Mouse (Mus musculus) neural tube, embryonic 12.5 days (tissue): ENCODE measurements around the gene Suv39h1. TPM values are rescaled to one million over a fixed set of nuclear protein-coding genes. Genes with fewer than 3 reads are reported as not detected.
A peak's percentile ranks its signal among the peaks of the same experiment; 100 is the strongest.
"Not testable (repeated sequence)": the region's sequence is repeated elsewhere in the genome, so short reads cannot be mapped to it uniquely, and the experiment has no call there.

ENCODE experiments used
- ATAC-seq: fragments of 200-750 bp; cut with Nextera tagmentation; 2 replicates; pipeline ENCODE4 v1.8.0; 2017; ENCODE audit warnings: low read depth, mild to moderate bottlenecking, moderate TSS enrichment, moderate library complexity; ENCODE audit not compliant: low FRiP score
- H3K27ac ChIP-seq: fragments of 300-500 bp; sonication (generic); 2 replicates; pipeline ENCODE4 v1.5.1; 2016
- H3K27me3 ChIP-seq: fragments of 300-500 bp; sonication (generic); replicated peaks from 2 replicates; pipeline ENCODE4 v1.6.1; 2016; ENCODE audit warnings: mild to moderate bottlenecking
- H3K36me3 ChIP-seq: fragments of 300-500 bp; sonication (generic); 2 replicates; pipeline ENCODE4 v1.6.1; 2016; ENCODE audit warnings: mild to moderate bottlenecking
- H3K4me1 ChIP-seq: fragments of 300-500 bp; sonication (generic); 2 replicates; pipeline ENCODE4 v1.6.1; 2016
- H3K4me2 ChIP-seq: fragments of 300-500 bp; sonication (generic); replicated peaks from 2 replicates; pipeline ENCODE4 v1.6.1; 2016; ENCODE audit warnings: mild to moderate bottlenecking
- H3K4me3 ChIP-seq: fragments of 300-500 bp; sonication (generic); 2 replicates; pipeline ENCODE4 v1.5.1; 2016
- H3K9ac ChIP-seq: fragments of 300-500 bp; sonication (generic); 2 replicates; pipeline ENCODE4 v1.6.1; 2016; ENCODE audit warnings: mild to moderate bottlenecking
- H3K9me3 ChIP-seq: fragments of 300-500 bp; sonication (generic); 2 replicates; pipeline ENCODE4 v1.6.1; 2016; ENCODE audit warnings: mild to moderate bottlenecking
- WGBS: fragments of 180-500 bp; shearing (Covaris S2); methylation state at CpG from one replicate; pipeline ENCODE4 v1.1.7; 2016; 5-methylcytosine and 5-hydroxymethylcytosine counted together
- polyA plus RNA-seq: library from polyadenylated mRNA; unstranded; fragments of >200 nt; fragmentation: Nextera tagmentation; extraction: Ambion mirVana; gene quantifications from 2 replicates; pipeline ENCODE4 v1.2.1, GENCODE M21; 2016

Suv39h1 gene
- polyA plus RNA-seq, 1 experiment from 2014 or later = 63.2 TPM

GRCm38 (mm10) chrX:8090346-8090953 is 15.9 kb upstream of the Suv39h1 start, which contains the start of gene Was:
Was (minus strand) TSS chrX:8090498.
- Histone ChIP-seq H3K4me2 (no peak within 1 kb of the TSS), H3K27ac (no peak within 1 kb of the TSS), H3K4me3 (no peak within 1 kb of the TSS), H3K4me1 (no peaks in the 10 kb centered on the region), H3K9ac (no peak within 1 kb of the TSS), H3K27me3 (no peaks in the 10 kb centered on the region), H3K9me3 (no peaks in the 10 kb centered on the region), H3K36me3 (no peaks in the 10 kb centered on the region)
- ATAC-seq = no peak
- WGBS = 91% methylated on average over 14 of the region's 14 CpGs

GRCm38 (mm10) chrX:8089746-8090145 is 15.2 kb upstream of the Suv39h1 start:
- Histone ChIP-seq H3K36me3 (no peaks in the 10 kb centered on the region), H3K4me3 (no peak overlapping the region), H3K27ac (no peak overlapping the region), H3K4me2 (no peak overlapping the region), H3K9ac (no peak overlapping the region), H3K4me1 (no peaks in the 10 kb centered on the region), H3K27me3 (no peaks in the 10 kb centered on the region), H3K9me3 (no peaks in the 10 kb centered on the region)
- ATAC-seq = no peak
- WGBS = 93% methylated on average over 3 of the region's 3 CpGs

DNA sequence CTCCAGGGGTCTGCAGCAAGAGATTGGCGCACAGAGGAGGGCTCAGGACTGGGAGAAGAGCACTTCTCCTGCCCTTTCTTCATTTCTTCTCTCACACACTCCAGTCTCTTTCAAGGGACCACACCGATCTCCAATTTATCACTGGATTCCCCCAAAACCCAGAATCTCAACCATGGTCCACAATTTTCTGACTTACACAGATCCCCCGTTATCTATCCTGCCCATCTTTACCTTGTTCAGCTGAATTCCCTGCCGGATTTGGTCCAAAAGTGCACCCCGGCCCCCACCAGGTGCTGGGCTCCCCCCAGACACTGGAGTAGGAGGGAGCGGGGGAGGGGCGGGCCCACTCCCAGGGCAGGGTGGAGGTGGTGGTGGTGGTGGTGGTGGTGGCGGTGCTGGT is 11.1 kb upstream of the Suv39h1 start:
- Histone ChIP-seq H3K9me3 (no peaks in the 10 kb centered on the region), H3K27ac (no peak overlapping the region), H3K9ac (no peak overlapping the region), H3K27me3 (no peaks in the 10 kb centered on the region), H3K36me3 (no peaks in the 10 kb centered on the region), H3K4me1 (no peaks in the 10 kb centered on the region), H3K4me3 (no peak overlapping the region), H3K4me2 (no peak overlapping the region)
- WGBS = 84% methylated on average over 8 of the region's 8 CpGs
- no peak for ATAC-seq

GRCm38 (mm10) chrX:8084771-8085259 is 10.3 kb upstream of the Suv39h1 start:
- Histone ChIP-seq H3K9me3 (no peaks in the 10 kb centered on the region), H3K27ac (no peak overlapping the region), H3K4me3 (no peak overlapping the region), H3K27me3 (no peaks in the 10 kb centered on the region), H3K4me2 (no peak overlapping the region), H3K36me3 (no peaks in the 10 kb centered on the region), H3K9ac (no peak overlapping the region), H3K4me1 (no peaks in the 10 kb centered on the region)
- 87% methylated on average over 6 of the region's 6 CpGs for WGBS
- ATAC-seq = no peak

GRCm38 (mm10) chrX:8075104-8075503 is 544 bp upstream of the Suv39h1 start:
- Histone ChIP-seq H3K4me3 (peak overlapping the region; percentile 25), H3K36me3 (peaks cover 8% of the 10 kb centered on the region), H3K9ac (peak overlapping the region; percentile 26; the same call in 1 of the 2 replicates), H3K4me1 (no peaks in the 10 kb centered on the region), H3K27me3 (no peaks in the 10 kb centered on the region), H3K9me3 (no peaks in the 10 kb centered on the region), H3K4me2 (peak overlapping the region; percentile 52), H3K27ac (no peak overlapping the region)
- peak; percentile 31 for ATAC-seq
- 50% methylated on average over 3 of the region's 3 CpGs for WGBS

GRCm38 (mm10) chrX:8073881-8074429 is 605 bp downstream of the Suv39h1 start:
- Histone ChIP-seq H3K27ac (no peak overlapping the region), H3K4me2 (peak overlapping the region; percentile 56), H3K4me3 (peak overlapping the region; percentile 51), H3K9me3 (no peaks in the 10 kb centered on the region), H3K36me3 (peaks cover 11% of the 10 kb centered on the region), H3K9ac (peak overlapping the region; percentile 61), H3K27me3 (no peaks in the 10 kb centered on the region), H3K4me1 (no peaks in the 10 kb centered on the region)
- peak; percentile 34 for ATAC-seq
- 24% methylated on average over 63 of the region's 64 CpGs for WGBS

DNA sequence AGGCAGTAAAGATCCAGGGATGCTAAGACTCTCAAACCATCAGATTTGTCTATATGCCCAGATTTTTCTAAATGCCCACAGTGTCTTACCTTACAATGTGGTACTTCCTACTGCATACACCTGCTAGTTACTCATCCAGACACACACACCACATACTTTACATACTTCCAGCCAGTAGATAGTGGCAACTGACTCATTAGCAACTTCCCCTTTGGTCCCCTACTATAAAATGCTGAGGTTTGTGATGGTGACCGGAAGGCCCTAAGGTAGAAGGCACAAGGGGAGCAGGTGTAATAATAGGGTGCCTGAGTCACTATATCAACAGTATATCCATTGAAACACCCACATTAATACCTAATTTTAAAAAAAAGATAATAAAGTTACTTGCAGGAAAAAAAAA is 5.4 kb downstream of the Suv39h1 start:
- Histone ChIP-seq H3K4me3 (no peak overlapping the region), H3K27me3 (no peaks in the 10 kb centered on the region), H3K36me3 (peaks cover 19% of the 10 kb centered on the region), H3K9ac (no peak overlapping the region), H3K27ac (no peak overlapping the region), H3K4me2 (no peak overlapping the region), H3K4me1 (no peaks in the 10 kb centered on the region), H3K9me3 (no peaks in the 10 kb centered on the region)
- 97% methylated on average over 1 of the region's 1 CpGs for WGBS
- ATAC-seq = no peak

GRCm38 (mm10) chrX:8051044-8051781 is 23.3 kb downstream of the Suv39h1 start:
- H3K9me3 ChIP-seq, H3K36me3 ChIP-seq, H3K4me3 ChIP-seq, H3K9ac ChIP-seq, H3K4me2 ChIP-seq, H3K27ac ChIP-seq, H3K4me1 ChIP-seq, ATAC-seq, H3K27me3 ChIP-seq: not testable (repeated sequence)
- 82% methylated on average over 8 of the region's 8 CpGs for WGBS

GRCm38 (mm10) chrX:8033009-8033408 is 41.6 kb downstream of the Suv39h1 start:
- no peak for ATAC-seq
- Histone ChIP-seq H3K4me2 (no peak overlapping the region), H3K9me3 (no peaks in the 10 kb centered on the region), H3K9ac (no peak overlapping the region), H3K27ac (no peak overlapping the region), H3K4me3 (no peak overlapping the region), H3K36me3 (no peaks in the 10 kb centered on the region), H3K4me1 (no peaks in the 10 kb centered on the region), H3K27me3 (no peaks in the 10 kb centered on the region)
- 59% methylated on average over 1 of the region's 1 CpGs for WGBS

- no peaks in the 10 kb centered on the region for H3K36me3 ChIP-seq
- no peak overlapping the region for H3K9ac ChIP-seq
- H3K4me3 ChIP-seq = no peak overlapping the region
- no peaks in the 10 kb centered on the region for H3K27me3 ChIP-seq
- 73% methylated on average over 4 of the region's 4 CpGs for WGBS
- no peak for ATAC-seq
- no peaks in the 10 kb centered on the region for H3K4me1 ChIP-seq
- H3K27ac ChIP-seq = no peak overlapping the region
- no peaks in the 10 kb centered on the region for H3K9me3 ChIP-seq
- no peak overlapping the region for H3K4me2 ChIP-seq
Measured at GRCm38 (mm10) chrX:8026811-8027210, 47.7 kb downstream of the Suv39h1 start.

GRCm38 (mm10) chrX:8024795-8025194 is 49.8 kb downstream of the Suv39h1 start:
- H3K4me3 ChIP-seq = no peak overlapping the region
- no peak overlapping the region for H3K9ac ChIP-seq
- WGBS = 83% methylated on average over 2 of the region's 2 CpGs
- no peaks in the 10 kb centered on the region for H3K36me3 ChIP-seq
- no peaks in the 10 kb centered on the region for H3K9me3 ChIP-seq
- no peak for ATAC-seq
- H3K27ac ChIP-seq = no peak overlapping the region
- H3K4me2 ChIP-seq = no peak overlapping the region
- no peaks in the 10 kb centered on the region for H3K4me1 ChIP-seq
- no peaks in the 10 kb centered on the region for H3K27me3 ChIP-seq

- Histone ChIP-seq H3K27ac (no peak overlapping the region), H3K36me3 (no peaks in the 10 kb centered on the region), H3K9ac (no peak overlapping the region), H3K9me3 (no peaks in the 10 kb centered on the region), H3K27me3 (no peaks in the 10 kb centered on the region), H3K4me2 (no peak overlapping the region), H3K4me3 (no peak overlapping the region), H3K4me1 (no peaks in the 10 kb centered on the region)
- WGBS = 55% methylated on average over 2 of the region's 2 CpGs
- no peak for ATAC-seq
Measured at GRCm38 (mm10) chrX:8020111-8020778, 54.3 kb downstream of the Suv39h1 start.
